In the genomic region with DNA sequence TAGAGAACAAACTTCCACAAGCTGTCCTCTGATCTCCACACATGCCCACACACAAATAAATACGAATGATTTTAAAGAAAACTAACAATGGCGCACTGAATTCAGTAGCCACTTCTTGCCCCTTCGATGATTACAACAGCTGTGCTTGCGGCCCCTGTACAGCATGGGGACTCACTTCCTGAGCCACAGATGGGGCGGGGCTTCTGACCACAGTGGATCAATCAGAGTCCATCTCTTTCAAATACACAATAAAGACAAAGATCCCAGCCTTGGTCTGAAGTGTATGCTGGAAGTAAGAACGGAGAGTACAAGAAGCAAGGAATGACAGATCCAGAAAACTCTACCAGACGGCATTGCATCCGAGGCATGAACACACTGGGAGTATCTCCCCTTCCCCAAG, we compare ENCODE assay signal across 10 mouse cellular contexts.
DNase-seq lines count a peak whose midpoint lies in the region; ATAC-seq and TF ChIP-seq lines count a peak whose summit lies in the region.
"Had no signal": no experiment of that assay in that cellular context is flagged by ENCODE, and none has a peak within 500 bp of the region (broad histone marks: within the 10 kb centered on the region; RNA-seq: fewer than 3 reads in every experiment).

No protein-coding gene starts in this region.

- H3K4me3 ChIP-seq in lung, embryonic 14.5 days (ENCODE audit: low read depth, low read length): no peak overlapping the region
- no peak overlapping the region for H3K4me3 ChIP-seq in forebrain, embryonic 12.5 days (replicated peaks)
- H3K4me3 ChIP-seq in limb, embryonic 13.5 days: no peak overlapping the region
- H3K4me3 ChIP-seq in stomach, embryonic 15.5 days (replicated peaks): no peak overlapping the region

- peaks cover 36% of the 10 kb centered on the region for H3K4me1 ChIP-seq in lung, embryonic 14.5 days (ENCODE audit: insufficient read depth)
- peaks cover 22% of the 10 kb centered on the region for H3K4me1 ChIP-seq in forebrain, embryonic 12.5 days
- peaks cover 43% of the 10 kb centered on the region for H3K4me1 ChIP-seq in limb, embryonic 13.5 days
- H3K4me1 ChIP-seq in stomach, embryonic 15.5 days: peaks cover 37% of the 10 kb centered on the region

- no peak for ATAC-seq in lung, embryonic 14.5 days (ENCODE audit: insufficient read depth)
- 0 out of 2 replicates have a peak, but pooled peaks have one; percentile 20 for ATAC-seq in forebrain, embryonic 12.5 days (ENCODE audit: low FRiP score)
- ATAC-seq in limb, embryonic 13.5 days (ENCODE audit: low FRiP score, low read depth): no peak
- no peak for ATAC-seq in stomach, embryonic 15.5 days (ENCODE audit: insufficient read depth, low FRiP score, low read depth)
- ATAC-seq in megakaryocyte progenitor cell, adult 5-6 weeks (replicated peaks; ENCODE audit: poor library complexity): no peak

- 29% methylated on average over 8 of the region's 8 CpGs for WGBS in lung, embryonic 14.5 days
- 56% methylated on average over 8 of the region's 8 CpGs for WGBS in forebrain, embryonic 12.5 days
- WGBS in limb, embryonic 13.5 days: 69% methylated on average over 8 of the region's 8 CpGs
- 40% methylated on average over 8 of the region's 8 CpGs for WGBS in stomach, embryonic 15.5 days

- H3K36me3 ChIP-seq in lung, embryonic 14.5 days (ENCODE audit: insufficient read depth): no peaks in the 10 kb centered on the region
- no peaks in the 10 kb centered on the region for H3K36me3 ChIP-seq in forebrain, embryonic 12.5 days (replicated peaks)
- no peaks in the 10 kb centered on the region for H3K36me3 ChIP-seq in limb, embryonic 13.5 days
- no peaks in the 10 kb centered on the region for H3K36me3 ChIP-seq in stomach, embryonic 15.5 days

- no peaks in the 10 kb centered on the region for H3K27me3 ChIP-seq in lung, embryonic 14.5 days (ENCODE audit: insufficient read depth, low read length)
- H3K27me3 ChIP-seq in forebrain, embryonic 12.5 days: no peaks in the 10 kb centered on the region
- H3K27me3 ChIP-seq in limb, embryonic 13.5 days: no peaks in the 10 kb centered on the region
- no peaks in the 10 kb centered on the region for H3K27me3 ChIP-seq in stomach, embryonic 15.5 days (replicated peaks)

- H3K4me2 ChIP-seq in lung, embryonic 14.5 days: peak overlapping the region; percentile 43; the same call in 1 of the 2 replicates
- peak overlapping the region; percentile 29 for H3K4me2 ChIP-seq in forebrain, embryonic 12.5 days
- H3K4me2 ChIP-seq in limb, embryonic 13.5 days (replicated peaks): 0 out of 2 replicates have a peak overlapping the region, but pooled peaks have one; percentile 23
- peak overlapping the region; percentile 33 for H3K4me2 ChIP-seq in stomach, embryonic 15.5 days

- H3K27ac ChIP-seq in lung, embryonic 14.5 days (ENCODE audit: low read depth): peak overlapping the region; percentile 64
- H3K27ac ChIP-seq in forebrain, embryonic 12.5 days: peak overlapping the region; percentile 63
- peak overlapping the region; percentile 44; the same call in 1 of the 2 replicates for H3K27ac ChIP-seq in limb, embryonic 13.5 days
- peak overlapping the region; percentile 82 for H3K27ac ChIP-seq in stomach, embryonic 15.5 days
- H3K27ac ChIP-seq: macrophage had no signal

- DNase-seq in lung, embryonic 14.5 days: no peak
- no peak for DNase-seq in lung, postnatal 25 days (ENCODE audit: low spot score)
- DNase-seq in cerebellum, adult 11 months: no peak
- no peak for DNase-seq in cerebellum, postnatal 25 days
- DNase-seq: cerebellum, adult 8-10 months had no signal

- no peak for TF ChIP-seq CTCF in lung, embryonic 14.5 days (IDR thresholded peaks at IDR 0.05; ENCODE audit: low read depth)

- H3K9ac ChIP-seq in lung, embryonic 14.5 days: no peak overlapping the region
- H3K9ac ChIP-seq in forebrain, embryonic 12.5 days: no peak overlapping the region
- no peak overlapping the region for H3K9ac ChIP-seq in limb, embryonic 13.5 days
- H3K9ac ChIP-seq in stomach, embryonic 15.5 days: no peak overlapping the region

- no peaks in the 10 kb centered on the region for H3K9me3 ChIP-seq in lung, embryonic 14.5 days (ENCODE audit: low read depth, low read length)
- H3K9me3 ChIP-seq in forebrain, embryonic 12.5 days: no peaks in the 10 kb centered on the region
- no peaks in the 10 kb centered on the region for H3K9me3 ChIP-seq in limb, embryonic 13.5 days
- no peaks in the 10 kb centered on the region for H3K9me3 ChIP-seq in stomach, embryonic 15.5 days
